Mouse (Mus musculus): ENCODE results near the gene Serpinf1. TPM values are rescaled to one million over a fixed set of nuclear protein-coding genes. Genes with fewer than 3 reads are reported as not detected.

Serpinf1 gene
- polyA plus RNA-seq, 1 experiment from 2014 or later: 45.4 TPM

DNA sequence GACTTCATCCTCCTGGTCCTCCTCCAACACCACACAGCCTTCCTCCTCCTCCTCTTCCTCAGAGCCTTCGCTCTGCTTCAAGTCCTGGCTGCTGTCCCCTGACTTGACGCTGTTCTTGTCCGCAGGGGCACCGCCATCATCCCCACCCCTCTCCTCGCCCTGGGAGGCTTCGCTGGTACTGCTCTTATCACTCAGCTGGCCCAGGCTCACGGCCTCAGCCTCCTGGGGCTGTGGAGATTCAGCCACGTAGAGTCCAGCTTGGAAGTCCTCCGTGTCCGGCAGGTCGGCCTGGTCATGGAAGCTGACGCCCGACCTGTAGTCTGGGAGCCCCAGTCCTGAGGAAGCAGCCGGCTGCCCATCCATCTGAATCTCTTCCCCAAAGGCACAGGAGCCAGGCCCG lies 28.4 kb upstream of the Serpinf1 start:
- peaks cover 15% of the 10 kb centered on the region for H3K4me1 ChIP-seq (ENCODE audit: control insufficient read depth, insufficient read depth, low read depth, low read length)
- no peak overlapping the region for H3K4me2 ChIP-seq (ENCODE audit: low read length)
- 90% methylated on average over 15 of the region's 15 CpGs for WGBS
- H3K27me3 ChIP-seq (replicated peaks; ENCODE audit: control insufficient read depth, insufficient read depth, low read length): no peaks in the 10 kb centered on the region
- H3K9me3 ChIP-seq (ENCODE audit: control insufficient read depth, low read length): no peaks in the 10 kb centered on the region
- peaks cover 21% of the 10 kb centered on the region for H3K36me3 ChIP-seq (ENCODE audit: control insufficient read depth, insufficient read depth, low read length)
- ATAC-seq: no peak
- H3K27ac ChIP-seq (ENCODE audit: low read depth, low read length): no peak overlapping the region
- H3K4me3 ChIP-seq (ENCODE audit: low read length): no peak overlapping the region
- no peak overlapping the region for H3K9ac ChIP-seq (ENCODE audit: low read depth, low read length)

DNA sequence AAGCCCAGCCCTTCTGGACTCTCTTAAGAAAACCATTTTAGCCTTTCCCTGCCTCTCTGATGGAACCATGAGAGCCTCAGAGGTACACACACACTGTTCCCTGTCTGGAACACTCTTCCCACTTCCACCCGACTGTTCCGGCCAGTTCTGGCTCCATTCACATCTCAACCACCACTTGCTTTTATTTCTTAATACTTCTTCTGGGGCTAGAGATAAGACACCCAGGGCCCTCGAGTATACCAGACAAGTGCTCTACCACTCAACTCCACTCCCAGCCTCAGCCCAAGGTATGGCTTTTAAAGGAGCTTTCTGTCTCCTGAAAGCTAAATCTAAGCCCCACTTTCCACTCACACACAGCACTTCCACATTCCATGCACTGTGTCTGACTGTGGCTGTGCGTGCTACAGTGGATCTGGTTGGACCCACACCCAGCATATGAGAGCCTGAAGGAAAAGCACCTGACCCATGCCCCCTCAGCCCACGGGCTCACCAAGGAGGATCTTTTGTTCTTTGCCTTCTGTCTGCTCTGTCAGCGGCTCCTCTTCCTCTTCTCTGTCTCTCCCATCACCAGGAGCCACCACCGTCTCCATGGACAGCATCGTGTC lies 27.9 kb upstream of the Serpinf1 start:
- Histone ChIP-seq H3K4me2 (ENCODE audit: low read length) (no peak overlapping the region), H3K27ac (ENCODE audit: low read depth, low read length) (no peak overlapping the region), H3K9ac (ENCODE audit: low read depth, low read length) (no peak overlapping the region), H3K36me3 (ENCODE audit: control insufficient read depth, insufficient read depth, low read length) (peaks cover 26% of the 10 kb centered on the region), H3K9me3 (ENCODE audit: control insufficient read depth, low read length) (no peaks in the 10 kb centered on the region), H3K27me3 (replicated peaks; ENCODE audit: control insufficient read depth, insufficient read depth, low read length) (no peaks in the 10 kb centered on the region), H3K4me3 (ENCODE audit: low read length) (no peak overlapping the region), H3K4me1 (ENCODE audit: control insufficient read depth, insufficient read depth, low read depth, low read length) (peaks cover 15% of the 10 kb centered on the region)
- no peak for ATAC-seq
- 84% methylated on average over 8 of the region's 8 CpGs for WGBS

DNA sequence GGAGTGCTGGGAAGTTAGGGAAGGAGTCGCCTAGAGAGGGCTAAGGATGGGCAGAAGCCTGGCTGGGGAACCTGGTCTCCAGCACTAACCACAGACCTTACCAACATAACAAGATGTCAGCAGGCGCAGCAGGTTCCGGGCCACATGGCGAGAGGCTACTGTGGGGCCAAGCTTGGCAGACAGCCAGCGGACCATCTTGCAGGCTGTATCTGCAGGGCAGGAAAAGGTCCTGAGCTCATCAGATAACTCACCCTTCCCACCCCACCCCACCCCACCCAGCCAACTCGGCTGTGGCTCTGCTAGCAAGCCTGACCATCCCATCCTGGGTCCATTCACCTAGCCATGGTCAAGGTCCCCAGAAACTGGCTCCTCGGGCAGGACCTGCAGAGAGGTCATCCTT lies 27.2 kb upstream of the Serpinf1 start:
- no peaks in the 10 kb centered on the region for H3K9me3 ChIP-seq (ENCODE audit: control insufficient read depth, low read length)
- no peak overlapping the region for H3K9ac ChIP-seq (ENCODE audit: low read depth, low read length)
- H3K27me3 ChIP-seq (replicated peaks; ENCODE audit: control insufficient read depth, insufficient read depth, low read length): no peaks in the 10 kb centered on the region
- peaks cover 26% of the 10 kb centered on the region for H3K36me3 ChIP-seq (ENCODE audit: control insufficient read depth, insufficient read depth, low read length)
- ATAC-seq: no peak
- H3K27ac ChIP-seq (ENCODE audit: low read depth, low read length): no peak overlapping the region
- H3K4me2 ChIP-seq (ENCODE audit: low read length): no peak overlapping the region
- H3K4me3 ChIP-seq (ENCODE audit: low read length): no peak overlapping the region
- peaks cover 9% of the 10 kb centered on the region for H3K4me1 ChIP-seq (ENCODE audit: control insufficient read depth, insufficient read depth, low read depth, low read length)
- WGBS: 74% methylated on average over 7 of the region's 7 CpGs

DNA sequence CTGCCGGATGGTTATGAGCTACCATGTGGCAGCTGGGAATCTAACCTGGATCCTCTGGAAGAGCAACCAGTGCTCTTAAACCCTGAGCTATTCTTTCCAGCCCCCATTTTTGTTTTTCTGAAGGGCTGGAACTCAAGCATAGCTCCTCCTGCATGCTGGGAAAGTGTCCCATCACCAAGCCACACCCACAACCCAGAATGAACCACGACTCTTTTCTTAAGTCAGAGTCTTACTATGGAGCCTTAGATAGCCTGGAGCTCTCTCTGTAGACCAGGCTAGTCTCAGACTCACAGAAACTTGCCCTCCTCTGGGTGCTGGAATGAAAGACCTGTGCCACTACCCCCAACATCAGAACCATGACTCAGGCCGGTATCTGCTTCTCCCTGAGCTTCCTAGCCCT lies 26.1 kb upstream of the Serpinf1 start:
- 81% methylated on average over 3 of the region's 3 CpGs for WGBS
- Histone ChIP-seq H3K27me3 (replicated peaks; ENCODE audit: control insufficient read depth, insufficient read depth, low read length) (no peaks in the 10 kb centered on the region), H3K36me3 (ENCODE audit: control insufficient read depth, insufficient read depth, low read length) (peaks cover 30% of the 10 kb centered on the region), H3K4me1 (ENCODE audit: control insufficient read depth, insufficient read depth, low read depth, low read length) (peaks cover 3% of the 10 kb centered on the region), H3K9me3 (ENCODE audit: control insufficient read depth, low read length) (no peaks in the 10 kb centered on the region), H3K9ac (ENCODE audit: low read depth, low read length) (no peak overlapping the region), H3K4me3 (ENCODE audit: low read length) (no peak overlapping the region), H3K4me2 (ENCODE audit: low read length) (no peak overlapping the region), H3K27ac (ENCODE audit: low read depth, low read length) (no peak overlapping the region)
- ATAC-seq: no peak

DNA sequence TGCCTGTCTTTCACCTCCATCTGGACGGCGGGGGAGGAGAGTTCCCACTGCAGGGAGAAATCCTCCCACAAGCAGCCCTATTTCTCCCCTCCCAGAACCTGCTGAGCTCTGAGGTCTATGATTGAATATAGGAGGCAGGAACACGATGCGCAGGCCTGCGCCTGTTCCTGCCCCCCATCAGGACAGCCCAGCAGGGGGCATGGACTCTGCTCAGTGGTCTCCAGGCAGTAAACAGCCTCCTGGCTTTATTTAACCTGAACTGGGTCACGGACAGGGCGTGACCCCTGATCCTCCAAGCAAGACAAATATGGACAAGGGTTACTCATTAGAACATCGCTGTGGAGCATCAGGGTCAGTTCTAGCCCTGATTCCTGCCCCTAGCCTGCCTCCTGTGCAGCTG lies 21.2 kb upstream of the Serpinf1 start:
- H3K9me3 ChIP-seq (ENCODE audit: control insufficient read depth, low read length): no peaks in the 10 kb centered on the region
- no peak overlapping the region for H3K4me2 ChIP-seq (ENCODE audit: low read length)
- H3K4me1 ChIP-seq (ENCODE audit: control insufficient read depth, insufficient read depth, low read depth, low read length): no peaks in the 10 kb centered on the region
- no peak overlapping the region for H3K9ac ChIP-seq (ENCODE audit: low read depth, low read length)
- H3K27ac ChIP-seq (ENCODE audit: low read depth, low read length): no peak overlapping the region
- no peak overlapping the region for H3K4me3 ChIP-seq (ENCODE audit: low read length)
- ATAC-seq: no peak
- no peaks in the 10 kb centered on the region for H3K27me3 ChIP-seq (replicated peaks; ENCODE audit: control insufficient read depth, insufficient read depth, low read length)
- 45% methylated on average over 8 of the region's 8 CpGs for WGBS
- peaks cover 30% of the 10 kb centered on the region for H3K36me3 ChIP-seq (ENCODE audit: control insufficient read depth, insufficient read depth, low read length)

DNA sequence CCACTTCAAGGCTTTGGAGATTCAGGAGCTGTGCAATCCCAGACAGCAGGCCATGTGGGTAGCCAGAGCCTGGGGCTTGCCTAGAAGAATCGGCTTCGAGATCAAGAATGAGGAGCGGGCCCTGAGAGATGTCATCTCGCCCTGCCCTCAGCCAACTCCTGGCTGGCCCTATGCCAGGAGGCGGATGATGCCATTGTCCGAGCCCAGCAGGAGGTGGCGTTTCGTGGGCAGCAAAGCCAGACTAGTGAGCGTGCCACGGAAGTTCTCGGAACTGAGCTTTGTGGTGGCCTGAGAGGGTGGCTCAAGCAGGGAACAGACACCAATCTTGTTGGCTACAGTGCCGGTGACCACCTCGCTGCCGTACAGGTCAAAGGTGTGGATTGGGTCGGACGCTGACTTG lies 19.1 kb upstream of the Serpinf1 start:
- H3K4me3 ChIP-seq (ENCODE audit: low read length): no peak overlapping the region
- no peaks in the 10 kb centered on the region for H3K4me1 ChIP-seq (ENCODE audit: control insufficient read depth, insufficient read depth, low read depth, low read length)
- H3K9ac ChIP-seq (ENCODE audit: low read depth, low read length): no peak overlapping the region
- 65% methylated on average over 16 of the region's 16 CpGs for WGBS
- H3K4me2 ChIP-seq (ENCODE audit: low read length): no peak overlapping the region
- no peaks in the 10 kb centered on the region for H3K27me3 ChIP-seq (replicated peaks; ENCODE audit: control insufficient read depth, insufficient read depth, low read length)
- ATAC-seq: no peak
- no peaks in the 10 kb centered on the region for H3K9me3 ChIP-seq (ENCODE audit: control insufficient read depth, low read length)
- H3K36me3 ChIP-seq (ENCODE audit: control insufficient read depth, insufficient read depth, low read length): peaks cover 15% of the 10 kb centered on the region
- H3K27ac ChIP-seq (ENCODE audit: low read depth, low read length): no peak overlapping the region

DNA sequence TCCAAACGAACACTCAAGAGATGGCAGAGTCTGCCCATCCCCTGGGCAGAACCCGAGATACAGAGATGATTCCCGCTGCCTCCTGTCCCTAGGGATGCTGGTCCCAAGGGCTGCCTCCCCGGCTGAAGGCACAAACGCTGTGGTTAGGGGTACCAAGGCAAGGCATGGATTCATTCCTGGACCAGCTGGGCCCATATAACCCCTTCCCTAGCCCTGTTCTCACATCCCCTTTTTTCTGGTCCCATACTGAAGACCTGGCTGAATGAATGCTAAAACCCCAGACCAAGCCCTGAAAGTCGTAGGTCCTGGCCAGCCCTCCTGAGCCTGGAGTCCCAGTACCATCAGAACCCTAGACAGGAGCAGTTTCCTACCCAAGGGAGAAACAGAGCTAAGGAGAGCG lies 18.5 kb upstream of the Serpinf1 start:
- Histone ChIP-seq H3K9ac (ENCODE audit: low read depth, low read length) (no peak overlapping the region), H3K4me2 (ENCODE audit: low read length) (no peak overlapping the region), H3K4me3 (ENCODE audit: low read length) (no peak overlapping the region), H3K27ac (ENCODE audit: low read depth, low read length) (no peak overlapping the region), H3K4me1 (ENCODE audit: control insufficient read depth, insufficient read depth, low read depth, low read length) (no peaks in the 10 kb centered on the region), H3K36me3 (ENCODE audit: control insufficient read depth, insufficient read depth, low read length) (peaks cover 15% of the 10 kb centered on the region), H3K9me3 (ENCODE audit: control insufficient read depth, low read length) (no peaks in the 10 kb centered on the region), H3K27me3 (replicated peaks; ENCODE audit: control insufficient read depth, insufficient read depth, low read length) (no peaks in the 10 kb centered on the region)
- ATAC-seq: no peak
- 90% methylated on average over 7 of the region's 7 CpGs for WGBS

DNA sequence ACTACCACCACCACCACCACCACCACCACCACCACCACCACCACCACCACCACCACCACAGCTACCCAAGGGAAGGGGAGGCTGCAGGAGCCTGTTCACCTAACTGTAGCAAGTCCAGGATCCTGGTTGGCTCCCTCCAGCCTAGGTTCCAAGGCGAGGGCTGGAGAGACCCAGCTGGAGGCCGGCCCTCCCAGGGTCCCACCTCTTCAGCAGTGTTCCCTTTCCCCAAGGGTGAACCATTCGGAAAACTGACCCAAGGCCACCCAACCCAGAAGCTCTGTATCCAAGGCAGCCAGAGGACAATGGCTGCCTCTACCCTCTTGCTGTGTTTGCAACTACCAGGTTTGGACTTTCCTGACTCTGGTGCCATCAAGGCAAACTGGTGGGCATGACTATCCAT lies 17.4 kb upstream of the Serpinf1 start:
- Histone ChIP-seq H3K9ac (ENCODE audit: low read depth, low read length) (no peak overlapping the region), H3K27ac (ENCODE audit: low read depth, low read length) (no peak overlapping the region), H3K9me3 (ENCODE audit: control insufficient read depth, low read length) (no peaks in the 10 kb centered on the region), H3K36me3 (ENCODE audit: control insufficient read depth, insufficient read depth, low read length) (peaks cover 8% of the 10 kb centered on the region), H3K27me3 (replicated peaks; ENCODE audit: control insufficient read depth, insufficient read depth, low read length) (no peaks in the 10 kb centered on the region), H3K4me1 (ENCODE audit: control insufficient read depth, insufficient read depth, low read depth, low read length) (no peaks in the 10 kb centered on the region), H3K4me2 (ENCODE audit: low read length) (no peak overlapping the region), H3K4me3 (ENCODE audit: low read length) (no peak overlapping the region)
- ATAC-seq: no peak
- 93% methylated on average over 3 of the region's 3 CpGs for WGBS

DNA sequence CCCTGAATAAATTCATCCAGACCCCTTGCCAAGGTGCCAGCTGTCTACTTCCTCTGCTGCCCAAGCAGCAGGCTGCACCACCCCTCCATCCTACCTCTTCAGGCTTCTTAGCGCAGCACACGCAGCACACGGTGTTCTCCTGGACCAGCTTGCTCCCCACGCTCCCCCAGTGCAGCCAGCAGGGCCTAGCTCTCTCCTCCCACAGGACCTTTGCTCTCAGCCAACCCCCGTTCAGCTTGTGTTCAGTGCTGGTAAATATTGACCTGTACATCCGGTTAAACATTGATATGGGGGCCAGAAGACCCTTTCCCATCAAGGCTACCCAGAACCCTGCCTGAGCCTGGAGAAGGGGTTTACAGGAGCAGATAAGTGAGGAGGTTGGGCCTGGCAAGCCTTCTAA lies 16.9 kb upstream of the Serpinf1 start, which contains the start of gene Serpinf2:
Gene Serpinf2, minus strand, starts transcription at position 229 of the 400 bp plus-strand sequence.
- H3K4me1 ChIP-seq (ENCODE audit: control insufficient read depth, insufficient read depth, low read depth, low read length): no peaks in the 10 kb centered on the region
- ATAC-seq: no peak
- WGBS: 92% methylated on average over 6 of the region's 6 CpGs
- H3K27me3 ChIP-seq (replicated peaks; ENCODE audit: control insufficient read depth, insufficient read depth, low read length): no peaks in the 10 kb centered on the region
- no peak within 1 kb of the TSS for H3K4me2 ChIP-seq (ENCODE audit: low read length)
- no peak within 1 kb of the TSS for H3K27ac ChIP-seq (ENCODE audit: low read depth, low read length)
- no peak within 1 kb of the TSS for H3K9ac ChIP-seq (ENCODE audit: low read depth, low read length)
- no peak within 1 kb of the TSS for H3K4me3 ChIP-seq (ENCODE audit: low read length)
- peaks cover 8% of the 10 kb centered on the region for H3K36me3 ChIP-seq (ENCODE audit: control insufficient read depth, insufficient read depth, low read length)
- no peaks in the 10 kb centered on the region for H3K9me3 ChIP-seq (ENCODE audit: control insufficient read depth, low read length)

DNA sequence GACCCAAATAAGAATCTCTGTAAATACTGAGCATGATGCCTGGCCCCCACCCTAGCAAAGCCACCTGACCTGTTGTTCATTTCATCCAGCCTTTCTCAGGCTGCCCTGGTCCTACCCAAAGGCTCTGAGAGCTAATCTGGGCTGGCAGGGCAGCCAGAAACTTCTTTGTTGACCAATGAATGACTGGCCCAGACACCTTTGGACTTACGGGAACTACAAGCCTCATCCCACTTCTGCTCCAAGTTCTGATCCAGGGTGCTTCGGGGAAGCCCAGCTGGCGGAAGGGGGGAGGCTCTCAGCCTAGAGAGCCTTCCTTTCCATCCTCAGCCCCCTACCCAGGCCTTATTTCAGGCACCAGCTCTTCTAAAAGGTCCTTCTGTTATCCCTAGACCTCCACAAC lies 16.3 kb upstream of the Serpinf1 start:
- 91% methylated on average over 3 of the region's 3 CpGs for WGBS
- Histone ChIP-seq H3K27ac (ENCODE audit: low read depth, low read length) (no peak overlapping the region), H3K9ac (ENCODE audit: low read depth, low read length) (no peak overlapping the region)

More for the DNA sequence above, 16.3 kb upstream of the Serpinf1 start:
- no peaks in the 10 kb centered on the region for H3K4me1 ChIP-seq (ENCODE audit: control insufficient read depth, insufficient read depth, low read depth, low read length)
- peaks cover 5% of the 10 kb centered on the region for H3K36me3 ChIP-seq (ENCODE audit: control insufficient read depth, insufficient read depth, low read length)
- H3K9me3 ChIP-seq (ENCODE audit: control insufficient read depth, low read length): no peaks in the 10 kb centered on the region
- ATAC-seq: no peak
- no peak overlapping the region for H3K4me2 ChIP-seq (ENCODE audit: low read length)
- H3K4me3 ChIP-seq (ENCODE audit: low read length): no peak overlapping the region
- no peaks in the 10 kb centered on the region for H3K27me3 ChIP-seq (replicated peaks; ENCODE audit: control insufficient read depth, insufficient read depth, low read length)
